Mouse (Mus musculus) midbrain, embryonic 10.5 days (tissue): ENCODE measurements around the gene Fsd1. TPM values are rescaled to one million over a fixed set of nuclear protein-coding genes. Genes with fewer than 3 reads are reported as not detected.

Source experiments
- DNase-seq: peaks from one replicate; pipeline ENCODE4 v3.0.0-alpha.2; 2017; ENCODE audit warnings: low spot score
- H3K27ac ChIP-seq: fragments of 300-500 bp; sonication (generic); replicated peaks from 2 replicates; pipeline ENCODE4 v1.5.1; 2016; ENCODE audit warnings: mild to moderate bottlenecking
- H3K27me3 ChIP-seq: fragments of 300-500 bp; sonication (generic); 2 replicates; pipeline ENCODE4 v1.6.1; 2016; ENCODE audit warnings: low read depth, mild to moderate bottlenecking; ENCODE audit not compliant: poor library complexity, severe bottlenecking
- H3K36me3 ChIP-seq: fragments of 300-500 bp; sonication (generic); 2 replicates; pipeline ENCODE4 v1.6.1; 2016; ENCODE audit warnings: mild to moderate bottlenecking, moderate library complexity
- H3K4me1 ChIP-seq: fragments of 300-500 bp; sonication (generic); 2 replicates; pipeline ENCODE4 v1.6.1; 2016
- H3K4me3 ChIP-seq: fragments of 300-500 bp; sonication (generic); 2 replicates; pipeline ENCODE4 v1.5.1; 2016; ENCODE audit warnings: mild to moderate bottlenecking, moderate library complexity
- H3K9me3 ChIP-seq: fragments of 300-500 bp; sonication (generic); replicated peaks from 2 replicates; pipeline ENCODE4 v1.6.1; 2016; ENCODE audit warnings: mild to moderate bottlenecking
- WGBS: fragments of 180-500 bp; shearing (Covaris S2); methylation state at CpG from one replicate; pipeline ENCODE4 v1.1.7; 2016; 5-methylcytosine and 5-hydroxymethylcytosine counted together
- polyA plus RNA-seq: library from polyadenylated mRNA; unstranded; fragments of >200 nt; fragmentation: Nextera tagmentation; extraction: Ambion mirVana; gene quantifications from 2 replicates; pipeline ENCODE4 v1.2.1, GENCODE M21; 2016

The Fsd1 gene
- polyA plus RNA-seq, 1 experiment from 2014 or later, result 78.4 TPM

GRCm38 (mm10) chr17:55968210-55968609 is 18.1 kb upstream of the Fsd1 start:
- Histone ChIP-seq H3K27me3 (peaks cover 21% of the 10 kb centered on the region; the same call in 1 of the 2 replicates), H3K4me1 (peaks cover 50% of the 10 kb centered on the region), H3K4me3 (no peak overlapping the region), H3K36me3 (peaks cover 64% of the 10 kb centered on the region), H3K27ac (peak overlapping the region; percentile 95), H3K9me3 (no peaks in the 10 kb centered on the region)
- no peak for DNase-seq
- WGBS, result 68% methylated on average over 7 of the region's 7 CpGs

GRCm38 (mm10) chr17:55969560-55969959 is 16.7 kb upstream of the Fsd1 start:
- H3K27me3 ChIP-seq, result peaks cover 21% of the 10 kb centered on the region; the same call in 1 of the 2 replicates
- WGBS, result 50% methylated on average over 14 of the region's 14 CpGs
- peak; percentile 77 for DNase-seq
- H3K27ac ChIP-seq, result peak overlapping the region; percentile 95
- no peaks in the 10 kb centered on the region for H3K9me3 ChIP-seq
- H3K4me1 ChIP-seq, result peaks cover 50% of the 10 kb centered on the region
- H3K36me3 ChIP-seq, result peaks cover 64% of the 10 kb centered on the region
- H3K4me3 ChIP-seq, result peak overlapping the region; percentile 62

GRCm38 (mm10) chr17:55969966-55970891 is 16.1 kb upstream of the Fsd1 start, which contains the start of gene Shd:
Shd (plus strand) TSS chr17:55970467.
- H3K27me3 ChIP-seq, result peaks cover 21% of the 10 kb centered on the region; the same call in 1 of the 2 replicates
- peaks cover 50% of the 10 kb centered on the region for H3K4me1 ChIP-seq
- DNase-seq, result peak; percentile 90
- WGBS, result 9% methylated on average over 50 of the region's 55 CpGs
- H3K4me3 ChIP-seq, result peak within 1 kb of the TSS; percentile 62
- peak within 1 kb of the TSS; percentile 95 for H3K27ac ChIP-seq
- H3K36me3 ChIP-seq, result peaks cover 64% of the 10 kb centered on the region
- H3K9me3 ChIP-seq, result no peaks in the 10 kb centered on the region

- Histone ChIP-seq H3K4me3 (peak overlapping the region; percentile 62), H3K9me3 (no peaks in the 10 kb centered on the region), H3K27ac (peak overlapping the region; percentile 95), H3K36me3 (peaks cover 56% of the 10 kb centered on the region), H3K4me1 (peaks cover 56% of the 10 kb centered on the region), H3K27me3 (peaks cover 21% of the 10 kb centered on the region; the same call in 1 of the 2 replicates)
- 23% methylated on average over 22 of the region's 22 CpGs for WGBS
- no peak for DNase-seq
Observed at GRCm38 (mm10) chr17:55971453-55971852, 14.9 kb upstream of the Fsd1 start.

GRCm38 (mm10) chr17:55976255-55976862 is 9.9 kb upstream of the Fsd1 start:
- DNase-seq, result peak; percentile 76
- peaks cover 26% of the 10 kb centered on the region for H3K4me1 ChIP-seq
- no peaks in the 10 kb centered on the region for H3K9me3 ChIP-seq
- H3K27me3 ChIP-seq, result peaks cover 13% of the 10 kb centered on the region; the same call in 1 of the 2 replicates
- peak overlapping the region; percentile 20 for H3K4me3 ChIP-seq
- H3K36me3 ChIP-seq, result peaks cover 33% of the 10 kb centered on the region
- WGBS, result 19% methylated on average over 13 of the region's 13 CpGs
- peak overlapping the region; percentile 63 for H3K27ac ChIP-seq

- Histone ChIP-seq H3K4me1 (peaks cover 20% of the 10 kb centered on the region), H3K27ac (peak overlapping the region; percentile 63), H3K9me3 (no peaks in the 10 kb centered on the region), H3K36me3 (peaks cover 33% of the 10 kb centered on the region), H3K4me3 (no peak overlapping the region), H3K27me3 (peaks cover 8% of the 10 kb centered on the region; the same call in 1 of the 2 replicates)
- 70% methylated on average over 3 of the region's 3 CpGs for WGBS
- no peak for DNase-seq
Observed at GRCm38 (mm10) chr17:55977301-55977700, 9.0 kb upstream of the Fsd1 start.

GRCm38 (mm10) chr17:55990278-55990898 is 4.1 kb downstream of the Fsd1 start:
- WGBS, result 89% methylated on average over 8 of the region's 8 CpGs
- H3K36me3 ChIP-seq, result peaks cover 62% of the 10 kb centered on the region

GRCm38 (mm10) chr17:55996007-55996406 is 9.7 kb downstream of the Fsd1 start:
- 93% methylated on average over 15 of the region's 15 CpGs for WGBS
- Histone ChIP-seq H3K4me1 (peaks cover 9% of the 10 kb centered on the region), H3K4me3 (no peak overlapping the region), H3K27me3 (peaks cover 22% of the 10 kb centered on the region), H3K27ac (no peak overlapping the region), H3K9me3 (no peaks in the 10 kb centered on the region), H3K36me3 (peaks cover 64% of the 10 kb centered on the region)
- no peak for DNase-seq

More at GRCm38 (mm10) chr17:55990278-55990898, 4.1 kb downstream of the Fsd1 start:
- Histone ChIP-seq H3K4me3 (no peak overlapping the region), H3K4me1 (peaks cover 18% of the 10 kb centered on the region), H3K27me3 (no peaks in the 10 kb centered on the region; the same call in 1 of the 2 replicates), H3K27ac (no peak overlapping the region), H3K9me3 (no peaks in the 10 kb centered on the region)
- DNase-seq, result no peak

GRCm38 (mm10) chr17:55999794-56000499 is 13.6 kb downstream of the Fsd1 start:
- H3K27me3 ChIP-seq, result peaks cover 33% of the 10 kb centered on the region
- peak overlapping the region; percentile 43 for H3K4me3 ChIP-seq
- no peaks in the 10 kb centered on the region for H3K9me3 ChIP-seq
- H3K4me1 ChIP-seq, result peaks cover 9% of the 10 kb centered on the region
- WGBS, result 6% methylated on average over 30 of the region's 30 CpGs
- no peak for DNase-seq
- no peak overlapping the region; the same call in 1 of the 2 replicates for H3K27ac ChIP-seq
- peaks cover 28% of the 10 kb centered on the region for H3K36me3 ChIP-seq

- Histone ChIP-seq H3K27ac (no peak overlapping the region), H3K4me3 (no peak overlapping the region), H3K36me3 (no peaks in the 10 kb centered on the region), H3K4me1 (peaks cover 21% of the 10 kb centered on the region), H3K27me3 (peaks cover 39% of the 10 kb centered on the region), H3K9me3 (no peaks in the 10 kb centered on the region)
- no peak for DNase-seq
- WGBS, result 84% methylated on average over 3 of the region's 3 CpGs
Observed at GRCm38 (mm10) chr17:56003000-56003399, 16.7 kb downstream of the Fsd1 start.

- DNase-seq, result peak; percentile 49
- Histone ChIP-seq H3K9me3 (no peaks in the 10 kb centered on the region), H3K36me3 (peaks cover 2% of the 10 kb centered on the region; the same call in 1 of the 2 replicates), H3K27ac (no peak within 1 kb of the TSS; the same call in 1 of the 2 replicates), H3K4me1 (peaks cover 28% of the 10 kb centered on the region), H3K27me3 (peaks cover 22% of the 10 kb centered on the region), H3K4me3 (no peak within 1 kb of the TSS)
- WGBS, result 50% methylated on average over 13 of the region's 13 CpGs
Observed at GRCm38 (mm10) chr17:56005415-56006061, 19.2 kb downstream of the Fsd1 start, which contains the start of the genes Stap2 and Mpnd. Stap2 (minus strand) TSS chr17:56005584. Mpnd (plus strand) TSS chr17:56005711.
